Mouse (Mus musculus) MEL (cell line): ENCODE results near the gene Il21. TPM values are rescaled to one million over a fixed set of nuclear protein-coding genes. Genes with fewer than 3 reads are reported as not detected.

Experiments used
- DNase-seq: peaks from one replicate; pipeline ENCODE4 v3.0.0; 2011; ENCODE audit warnings: low read depth, low spot score
- H3K27ac ChIP-seq: 2 replicates; pipeline ENCODE4 v1.5.1; 2012; ENCODE audit warnings: low read depth, mild to moderate bottlenecking, control low read depth, low read length, moderate library complexity; ENCODE audit not compliant: control insufficient read depth
- H3K27me3 ChIP-seq, 2 experiments: fragments of 150-350 bp in 1 of 2; sonication (generic) in 1 of 2; 2 replicates each; pipeline ENCODE4 v1.6.1; 2012; ENCODE audit warnings: low read length in 2 of 2, mild to moderate bottlenecking in 2 of 2, improper control_type of control experiment in 1 of 2, moderate library complexity in 1 of 2; ENCODE audit not compliant: insufficient read depth in 2 of 2, control insufficient read depth in 1 of 2
- H3K36me3 ChIP-seq, 2 experiments: 2 replicates each; pipeline ENCODE4 v1.6.1; 2012 to 2014; ENCODE audit warnings: low read length in 2 of 2, improper control_type of control experiment in 1 of 2, inconsistent platforms in 1 of 2, mild to moderate bottlenecking in 1 of 2; ENCODE audit not compliant: insufficient read depth in 2 of 2, control insufficient read depth in 1 of 2
- H3K4me1 ChIP-seq, 2 experiments: fragments of 150-350 bp in 1 of 2; sonication (generic) in 1 of 2; 2 replicates each; pipeline ENCODE4 v1.6.1; 2012; ENCODE audit warnings: low read length in 2 of 2, improper control_type of control experiment in 1 of 2, mild to moderate bottlenecking in 1 of 2; ENCODE audit not compliant: insufficient read depth in 2 of 2, control insufficient read depth in 1 of 2
- H3K4me3 ChIP-seq, 2 experiments: fragments of 150-350 bp in 1 of 2; sonication (generic) in 1 of 2; 2 replicates each; pipeline ENCODE4 v1.5.1; 2012; ENCODE audit warnings: low read depth in 2 of 2, low read length in 2 of 2, mild to moderate bottlenecking in 2 of 2, moderate library complexity in 2 of 2, control low read depth in 1 of 2, improper control_type of control experiment in 1 of 2; ENCODE audit not compliant: control insufficient read depth in 1 of 2, insufficient read depth in 1 of 2
- H3K79me2 ChIP-seq: 2 replicates; pipeline ENCODE4 v1.6.1; 2012; ENCODE audit warnings: mild to moderate bottlenecking, low read length, moderate library complexity; ENCODE audit not compliant: control insufficient read depth, poor library complexity, insufficient read depth
- H3K9ac ChIP-seq: 2 replicates; pipeline ENCODE4 v1.6.1; 2012; ENCODE audit warnings: low read depth, mild to moderate bottlenecking, control low read depth, low read length, moderate library complexity; ENCODE audit not compliant: control insufficient read depth, poor library complexity, severe bottlenecking
- H3K9me3 ChIP-seq: fragments of 150-350 bp; sonication (generic); replicated peaks from 2 replicates; pipeline ENCODE4 v1.6.1; 2012; ENCODE audit warnings: mild to moderate bottlenecking, low read length, improper control_type of control experiment, moderate library complexity; ENCODE audit not compliant: insufficient read depth
- CHD1 ChIP-seq: IDR thresholded peaks from 2 replicates; pipeline ENCODE4 v1.6.1; 2012; ENCODE audit warnings: low read depth, mild to moderate bottlenecking, inconsistent platforms, low read length, improper control_type of control experiment
- CTCF ChIP-seq, 3 experiments: IDR thresholded peaks in 2 of 3; conservative IDR thresholded peaks in 1 of 3; 2 replicates each; pipeline ENCODE4 v1.5.1; 2011 to 2012; ENCODE audit warnings: low read length in 3 of 3, low read depth in 2 of 3, mild to moderate bottlenecking in 2 of 3, improper control_type of control experiment in 1 of 3, inconsistent platforms in 1 of 3, mixed read lengths in 1 of 3, moderate library complexity in 1 of 3; ENCODE audit not compliant: control insufficient read depth in 1 of 3, insufficient read depth in 1 of 3, poor library complexity in 1 of 3, severe bottlenecking in 1 of 3
- E2F4 ChIP-seq: IDR thresholded peaks from 2 replicates; pipeline ENCODE4 v1.6.1; 2011; ENCODE audit warnings: low read depth, low read length, improper control_type of control experiment, borderline replicate concordance
- ELF1 ChIP-seq: IDR thresholded peaks from 2 replicates; pipeline ENCODE4 v1.6.1; 2014; ENCODE audit warnings: low read depth, mild to moderate bottlenecking, inconsistent platforms, low read length, improper control_type of control experiment, moderate library complexity
- EP300 ChIP-seq, 2 experiments: IDR thresholded peaks; 2 replicates each; pipeline ENCODE4 v1.6.1; 2011; ENCODE audit warnings: improper control_type of control experiment in 2 of 2, low read length in 2 of 2, low read depth in 1 of 2, mild to moderate bottlenecking in 1 of 2
- ETS1 ChIP-seq: IDR thresholded peaks from 2 replicates; pipeline ENCODE4 v1.6.1; 2012; ENCODE audit warnings: low read depth, mild to moderate bottlenecking, inconsistent platforms, low read length, improper control_type of control experiment, moderate library complexity
- GABPA ChIP-seq: IDR thresholded peaks from 2 replicates; pipeline ENCODE4 v1.6.1; 2012; ENCODE audit warnings: low read depth, mild to moderate bottlenecking, inconsistent platforms, low read length, improper control_type of control experiment, moderate library complexity
- GATA1 ChIP-seq: IDR thresholded peaks from 2 replicates; pipeline ENCODE4 v1.6.1; 2011; ENCODE audit warnings: low read depth, low read length, improper control_type of control experiment
- JUND ChIP-seq: IDR thresholded peaks from 2 replicates; pipeline ENCODE4 v1.6.1; 2011; ENCODE audit warnings: low read depth, mild to moderate bottlenecking, improper control_type of control experiment, low read length
- KAT2A ChIP-seq: conservative IDR thresholded peaks from 2 replicates; pipeline ENCODE4 v1.6.1; 2012; ENCODE audit warnings: low read depth, low read length, improper control_type of control experiment, inconsistent platforms
- MAFK ChIP-seq: IDR thresholded peaks from 2 replicates; pipeline ENCODE4 v1.6.1; 2011; ENCODE audit warnings: low read depth, mild to moderate bottlenecking, low read length, improper control_type of control experiment, borderline replicate concordance
- NELFE ChIP-seq: IDR thresholded peaks from 2 replicates; pipeline ENCODE4 v1.6.1; 2011; ENCODE audit warnings: low read depth, low read length, improper control_type of control experiment
- NRF1 ChIP-seq: IDR thresholded peaks from 2 replicates; pipeline ENCODE4 v1.6.1; 2014; ENCODE audit warnings: low read depth, mild to moderate bottlenecking, inconsistent platforms, low read length, improper control_type of control experiment, moderate library complexity; ENCODE audit not compliant: poor library complexity, insufficient read depth, severe bottlenecking
- POLR2AphosphoS2 ChIP-seq: IDR thresholded peaks from 2 replicates; pipeline ENCODE4 v1.6.1; 2011; ENCODE audit warnings: low read length, improper control_type of control experiment
- POLR2AphosphoS5 ChIP-seq: IDR thresholded peaks from 2 replicates; pipeline ENCODE4 v1.6.1; 2012; ENCODE audit warnings: low read depth, borderline replicate concordance, mild to moderate bottlenecking, inconsistent platforms, low read length, moderate library complexity, mixed read lengths
- SIN3A ChIP-seq: IDR thresholded peaks from 2 replicates; pipeline ENCODE4 v1.6.1; 2012; ENCODE audit warnings: low read length, improper control_type of control experiment, inconsistent platforms
- TAL1 ChIP-seq: IDR thresholded peaks from 2 replicates; pipeline ENCODE4 v1.6.1; 2012; ENCODE audit warnings: mild to moderate bottlenecking, inconsistent platforms, low read length, moderate library complexity, mixed read lengths
- TBP ChIP-seq: IDR thresholded peaks from 2 replicates; pipeline ENCODE4 v1.8.0; 2011; ENCODE audit warnings: low read depth, low read length, improper control_type of control experiment
- TCF12 ChIP-seq: IDR thresholded peaks from 2 replicates; pipeline ENCODE4 v1.6.1; 2014; ENCODE audit warnings: low read depth, mild to moderate bottlenecking, inconsistent platforms, low read length, improper control_type of control experiment, moderate library complexity
- UBTF ChIP-seq: IDR thresholded peaks from 2 replicates; pipeline ENCODE4 v1.6.1; 2012; ENCODE audit warnings: low read depth, mild to moderate bottlenecking, inconsistent platforms, low read length, improper control_type of control experiment, moderate library complexity, borderline replicate concordance; ENCODE audit not compliant: insufficient read depth
- USF1 ChIP-seq: IDR thresholded peaks from 2 replicates; pipeline ENCODE4 v1.6.1; 2014; ENCODE audit warnings: low read depth, mild to moderate bottlenecking, inconsistent platforms, low read length, improper control_type of control experiment, moderate library complexity
- ZC3H11A ChIP-seq: IDR thresholded peaks from 2 replicates; pipeline ENCODE4 v1.6.1; 2012; ENCODE audit warnings: low read depth, mild to moderate bottlenecking, inconsistent platforms, low read length, improper control_type of control experiment
- ZNF384 ChIP-seq: IDR thresholded peaks from 2 replicates; pipeline ENCODE4 v1.6.1; 2012; ENCODE audit warnings: low read depth, mild to moderate bottlenecking, inconsistent platforms, low read length, improper control_type of control experiment
- polyA plus RNA-seq, 2 experiments: library from polyadenylated mRNA; stranded (reverse) in 1 of 2; unstranded in 1 of 2; fragments of >175 nt in 1 of 2; fragments of >200 nt in 1 of 2; gene quantifications; 2 replicates each; pipeline versions ENCODE4 v1.2.1 to v1.2.4; 2012; ENCODE audit warnings: low replicate concordance in 2 of 2, low read depth in 1 of 2; ENCODE audit not compliant: insufficient read length in 2 of 2, insufficient read depth in 1 of 2, missing spikeins in 1 of 2
- total RNA-seq: library from RNA; depleted of rRNA; stranded (reverse); fragments of 300-350 nt; gene quantifications from 2 replicates; pipeline ENCODE4 v1.2.3, GENCODE M21; 2012

Il21 gene
- total and polyA plus RNA-seq, 3 experiments = not detected

- Histone ChIP-seq H3K27me3 (peaks cover 0 to 8% of the 10 kb centered on the region in 2 experiments; a peak in 3 of 4 replicates), H3K27ac (no peak overlapping the region)
- no peak for TF ChIP-seq UBTF
- TF ChIP-seq TAL1 = no peak
- TF ChIP-seq JUND = no peak
- no peak for TF ChIP-seq NELFE
- TF ChIP-seq KAT2A = no peak
- no peak for TF ChIP-seq NRF1
- TF ChIP-seq TBP = no peak
- TF ChIP-seq ZC3H11A = no peak
- TF ChIP-seq SIN3A = no peak
- TF ChIP-seq POLR2AphosphoS5 = no peak
- no peak for TF ChIP-seq USF1
- no peak for TF ChIP-seq GATA1
- TF ChIP-seq E2F4 = no peak
- TF ChIP-seq ZNF384 = no peak
- no peak for TF ChIP-seq TCF12
- no peak for TF ChIP-seq GABPA
- TF ChIP-seq ELF1 = no peak
These were observed 25.3 kb upstream of the Il21 start for GRCm38 (mm10) chr3:37257776-37258175.

DNA sequence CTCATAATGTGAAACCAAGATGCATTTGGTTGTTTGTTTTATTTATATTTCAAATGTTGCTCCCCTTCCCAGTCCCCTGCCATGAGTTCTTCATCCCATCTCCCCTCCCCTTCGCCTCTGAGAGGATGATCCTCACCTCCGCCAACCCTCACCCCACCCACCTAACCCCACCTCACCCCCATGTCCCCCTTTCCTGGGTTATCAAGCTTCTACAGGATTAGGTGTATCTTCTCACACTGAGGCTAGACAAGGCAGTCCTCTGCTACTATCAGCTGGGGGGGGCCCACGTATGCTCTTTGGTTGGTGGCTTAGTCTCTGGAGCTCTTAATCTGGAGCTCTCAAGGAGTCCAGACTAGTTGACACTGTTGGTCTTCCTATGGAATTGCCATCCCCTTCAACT lies 18.5 kb upstream of the Il21 start:
- Histone ChIP-seq H3K36me3 (no peaks in the 10 kb centered on the region), H3K4me3 (no peak overlapping the region), H3K9me3 (no peaks in the 10 kb centered on the region), H3K79me2 (no peaks in the 10 kb centered on the region), H3K27me3 (no peaks in the 10 kb centered on the region), H3K9ac (no peak overlapping the region), H3K27ac (no peak overlapping the region), H3K4me1 (no peaks in the 10 kb centered on the region)
- no peak for DNase-seq
- TF ChIP-seq CTCF (IDR thresholded peaks at IDR 0.05 in 2 of 3, conservative IDR thresholded peaks at IDR 0.05 in 1 of 3; ENCODE audit: control insufficient read depth in 1 of 3, insufficient read depth in 1 of 3, low read depth in 2 of 3, low read length in 3 of 3, poor library complexity in 1 of 3, severe bottlenecking in 1 of 3) (no peak), EP300 (IDR thresholded peaks at IDR 0.05; ENCODE audit: low read depth in 1 of 2, low read length in 2 of 2) (no peak), MAFK (no peak), POLR2AphosphoS2 (no peak), ETS1 (no peak), ZNF384 (no peak), KAT2A (no peak), CHD1 (no peak), ZC3H11A (no peak), NELFE (no peak), GATA1 (no peak)

More at GRCm38 (mm10) chr3:37257776-37258175, 25.3 kb upstream of the Il21 start:
- Histone ChIP-seq H3K9me3 (no peaks in the 10 kb centered on the region), H3K4me3 (no peak overlapping the region), H3K4me1 (no peaks in the 10 kb centered on the region), H3K36me3 (no peaks in the 10 kb centered on the region), H3K79me2 (no peaks in the 10 kb centered on the region), H3K9ac (no peak overlapping the region)
- DNase-seq = no peak
